Mouse (Mus musculus) heart, postnatal 14 days (tissue): ENCODE results near the gene Arhgap25. TPM values are rescaled to one million over a fixed set of nuclear protein-coding genes. Genes with fewer than 3 reads are reported as not detected.

Experiments
- total RNA-seq, 2 experiments: library from RNA; stranded (reverse); gene quantifications; 2 replicates each; pipeline ENCODE4 v1.2.3; 2021

The Arhgap25 gene
- total RNA-seq, 2 experiments from 2014 or later = 5.1 to 5.8 TPM

Other genes starting within 250 kb of the Arhgap25 start
- 10 to 100 TPM; 19.4 to 19.5 TPM for gene Antxr1, start 197.4 kb downstream of the Arhgap25 start, total RNA-seq
- gene Gkn1, start 182.3 kb downstream of the Arhgap25 start, total RNA-seq = not detected
- gene Gkn2, start 159.9 kb downstream of the Arhgap25 start, total RNA-seq = not detected
- gene Gkn3, start 144.3 kb downstream of the Arhgap25 start, total RNA-seq = 1 to 10 TPM; 1.1 to 1.7 TPM
- 10 to 100 TPM; 20.6 to 49.0 TPM for gene Bmp10, start 104.3 kb downstream of the Arhgap25 start, total RNA-seq
- under 1 TPM; 0.50 to 0.63 TPM for gene Prokr1, start 57.5 kb upstream of the Arhgap25 start, total RNA-seq
- 1 to 10 TPM; 2.4 to 2.6 TPM for gene Aplf, start 138.9 kb upstream of the Arhgap25 start, total RNA-seq
- 1 to 10 TPM; 3.1 to 3.2 TPM for gene Efcc1, start 197.6 kb upstream of the Arhgap25 start, total RNA-seq
- gene Gp9, start 244.8 kb upstream of the Arhgap25 start, total RNA-seq = 1 to 10 TPM in 1 of 2 experiments, under 1 TPM in 1; 0.33 to 1.0 TPM